Mouse (Mus musculus) kidney, postnatal 25 days (tissue): ENCODE data around the gene Kif18a.

Experiments
- DNase-seq, 2 experiments: peaks; one replicate each; pipeline ENCODE4 v3.0.0; 2021; ENCODE audit warnings: mixed read lengths in 2 of 2

Kif18a gene

DNA sequence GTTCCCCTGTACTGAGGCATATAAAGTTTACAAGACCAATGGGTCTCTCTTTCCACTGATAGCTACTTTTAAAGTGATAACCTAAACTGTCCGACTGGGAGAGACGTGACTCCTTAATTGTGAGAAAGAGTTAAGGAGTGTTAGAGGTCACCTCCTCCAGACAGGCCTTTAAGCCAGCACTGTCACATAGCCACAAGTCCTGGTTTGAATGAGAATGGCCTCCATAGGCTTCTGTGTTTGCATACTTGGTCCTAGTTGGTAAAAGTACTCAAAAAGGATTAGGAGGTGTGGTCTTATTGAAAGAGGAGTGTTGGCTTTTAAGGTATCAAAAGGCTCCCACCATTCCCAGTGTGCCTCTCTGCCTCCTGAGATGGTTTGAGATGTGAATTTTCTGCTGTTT lies 94.3 kb downstream of the Kif18a start:
- DNase-seq = no peak

DNA sequence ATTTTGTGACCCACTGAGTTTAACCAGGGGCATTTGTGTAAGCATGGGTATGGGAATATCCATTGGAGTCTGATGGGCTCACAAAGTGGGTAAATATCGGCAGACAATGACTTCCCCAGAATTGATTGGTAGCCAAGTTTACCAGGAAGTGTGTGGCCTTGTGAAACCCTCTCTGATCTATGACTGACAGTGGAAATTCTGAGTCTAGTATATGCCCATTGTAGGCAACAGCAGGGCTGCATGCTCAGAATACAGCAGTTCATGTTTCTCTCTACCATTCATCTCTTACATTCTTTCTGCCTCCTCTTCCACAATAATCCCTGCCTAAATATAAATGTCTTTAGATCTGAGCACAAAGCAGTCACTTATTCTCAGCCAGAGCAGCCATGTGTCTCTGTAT lies 103.5 kb downstream of the Kif18a start:
- DNase-seq = no peak

DNA sequence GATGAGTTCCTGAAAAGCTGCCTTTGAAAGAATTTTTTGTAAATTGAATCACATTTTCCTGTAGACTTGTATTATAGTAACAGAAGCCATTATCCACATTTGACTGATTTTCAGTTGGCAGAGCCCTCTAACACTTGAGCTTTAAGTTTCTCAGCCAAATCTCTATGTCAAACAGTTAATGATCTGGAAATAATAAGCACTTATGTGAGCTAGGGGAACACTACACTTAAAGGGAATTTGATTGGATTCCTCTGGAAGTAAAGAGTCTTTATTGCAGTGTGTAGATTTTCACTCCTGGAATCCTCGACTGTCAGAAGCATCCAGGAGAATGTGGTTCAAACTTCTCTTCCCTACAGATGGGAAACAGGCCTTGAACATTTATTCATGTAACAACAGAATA lies 105.7 kb downstream of the Kif18a start:
- no peak for DNase-seq

DNA sequence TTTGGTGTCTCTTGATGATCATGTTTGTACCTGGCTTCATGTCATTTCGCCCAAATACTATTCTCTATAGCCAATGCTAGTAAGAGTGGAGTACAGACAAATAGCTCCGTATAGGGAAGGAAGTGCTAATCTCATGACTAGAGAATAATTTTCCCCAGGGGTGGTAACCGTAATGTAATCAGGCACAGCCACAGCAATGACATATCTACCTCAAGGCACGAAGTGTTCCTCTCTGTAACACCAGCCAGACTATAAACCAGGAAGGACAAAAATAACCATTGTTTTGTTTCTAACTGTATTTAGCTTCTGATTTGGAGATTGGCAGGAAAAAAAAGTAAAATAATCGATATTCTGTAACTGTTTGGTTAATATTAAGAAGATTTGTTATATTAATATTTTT lies 108.2 kb downstream of the Kif18a start:
- DNase-seq = no peak

DNA sequence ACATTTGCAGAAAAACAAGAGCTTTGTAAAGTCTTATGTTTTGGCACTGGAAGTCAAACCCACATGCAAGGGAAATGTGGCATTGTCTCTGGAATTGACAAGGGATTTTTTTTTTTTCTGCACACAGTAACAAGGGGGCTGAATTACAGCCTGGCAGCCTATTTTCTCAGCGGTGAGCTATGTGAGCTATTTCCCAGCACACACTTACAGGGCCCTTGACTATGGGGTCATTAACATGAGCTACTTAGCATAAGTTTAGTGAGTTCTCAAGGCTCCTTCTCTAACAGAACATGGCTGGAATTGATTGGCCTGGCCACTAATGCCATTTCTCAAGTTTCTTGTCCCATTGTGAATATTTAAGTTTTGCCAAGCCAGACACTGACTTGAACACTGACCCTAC lies 109.4 kb downstream of the Kif18a start:
- no peak for DNase-seq
